Mouse (Mus musculus): Measurements from ENCODE around the gene Rasd2. TPM values are rescaled to one million over a fixed set of nuclear protein-coding genes. Genes with fewer than 3 reads are reported as not detected.

The Rasd2 gene
- polyA plus RNA-seq, 1 experiment from 2014 or later, result 1.5 TPM

GRCm38 (mm10) chr8:75233915-75234554, 20.3 kb downstream of the Rasd2 start:
- Histone ChIP-seq H3K4me1 (replicated peaks) (no peaks in the 10 kb centered on the region), H3K36me3 (no peaks in the 10 kb centered on the region), H3K4me3 (replicated peaks) (no peak overlapping the region), H3K27ac (no peak overlapping the region), H3K9ac (no peak overlapping the region), H3K4me2 (replicated peaks) (no peak overlapping the region), H3K9me3 (no peaks in the 10 kb centered on the region), H3K27me3 (replicated peaks) (no peaks in the 10 kb centered on the region)
- 64% methylated on average over 4 of the region's 4 CpGs for WGBS
- ATAC-seq, result no peak

- no peak for ATAC-seq
- Histone ChIP-seq H3K27me3 (replicated peaks) (no peaks in the 10 kb centered on the region), H3K9me3 (peaks cover 4% of the 10 kb centered on the region; the same call in 1 of the 2 replicates), H3K4me3 (replicated peaks) (no peak overlapping the region), H3K27ac (no peak overlapping the region), H3K4me1 (replicated peaks) (no peaks in the 10 kb centered on the region), H3K9ac (no peak overlapping the region), H3K36me3 (no peaks in the 10 kb centered on the region), H3K4me2 (replicated peaks) (no peak overlapping the region)
- WGBS, result 91% methylated on average over 15 of the region's 15 CpGs
These were observed 33.6 kb downstream of the Rasd2 start for GRCm38 (mm10) chr8:75247331-75247730.

GRCm38 (mm10) chr8:75249186-75249585, 35.4 kb downstream of the Rasd2 start:
- no peak for ATAC-seq
- Histone ChIP-seq H3K27ac (no peak overlapping the region), H3K36me3 (no peaks in the 10 kb centered on the region), H3K9ac (no peak overlapping the region), H3K4me3 (replicated peaks) (no peak overlapping the region), H3K27me3 (replicated peaks) (no peaks in the 10 kb centered on the region), H3K4me2 (replicated peaks) (no peak overlapping the region), H3K9me3 (peaks cover 4% of the 10 kb centered on the region; the same call in 1 of the 2 replicates), H3K4me1 (replicated peaks) (no peaks in the 10 kb centered on the region)
- 90% methylated on average over 4 of the region's 4 CpGs for WGBS

GRCm38 (mm10) chr8:75254027-75254426, 40.3 kb downstream of the Rasd2 start:
- Histone ChIP-seq H3K4me1 (replicated peaks) (no peaks in the 10 kb centered on the region), H3K27me3 (replicated peaks) (no peaks in the 10 kb centered on the region), H3K36me3 (no peaks in the 10 kb centered on the region), H3K27ac (no peak overlapping the region), H3K9ac (no peak overlapping the region), H3K4me3 (replicated peaks) (no peak overlapping the region), H3K9me3 (no peaks in the 10 kb centered on the region), H3K4me2 (replicated peaks) (no peak overlapping the region)
- ATAC-seq, result no peak
- 75% methylated on average over 3 of the region's 3 CpGs for WGBS

GRCm38 (mm10) chr8:75255635-75256034, 41.9 kb downstream of the Rasd2 start:
- Histone ChIP-seq H3K36me3 (no peaks in the 10 kb centered on the region), H3K27me3 (replicated peaks) (no peaks in the 10 kb centered on the region), H3K9me3 (no peaks in the 10 kb centered on the region), H3K4me1 (replicated peaks) (no peaks in the 10 kb centered on the region), H3K4me3 (replicated peaks) (no peak overlapping the region), H3K27ac (no peak overlapping the region), H3K4me2 (replicated peaks) (no peak overlapping the region), H3K9ac (no peak overlapping the region)
- no peak for ATAC-seq
- 91% methylated on average over 3 of the region's 3 CpGs for WGBS

- Histone ChIP-seq H3K9ac (no peak overlapping the region), H3K27ac (no peak overlapping the region), H3K4me1 (replicated peaks) (no peaks in the 10 kb centered on the region), H3K4me2 (replicated peaks) (no peak overlapping the region), H3K27me3 (replicated peaks) (no peaks in the 10 kb centered on the region), H3K9me3 (no peaks in the 10 kb centered on the region), H3K4me3 (replicated peaks) (no peak overlapping the region), H3K36me3 (no peaks in the 10 kb centered on the region)
- WGBS, result 39% methylated on average over 4 of the region's 4 CpGs
- ATAC-seq, result no peak
These were observed 58.4 kb downstream of the Rasd2 start for GRCm38 (mm10) chr8:75272166-75272565.

Other genes starting within 250 kb of the Rasd2 start
- gene Hmgxb4, start 220.6 kb upstream of the Rasd2 start, polyA plus RNA-seq (2015; fragmentation: Nextera tagmentation; extraction: Ambion mirVana), result 28.9 and 29.7 TPM in 2 replicates
- 32.6 and 33.5 TPM in 2 replicates for gene Tom1, start 180.2 kb upstream of the Rasd2 start, polyA plus RNA-seq (2015; fragmentation: Nextera tagmentation; extraction: Ambion mirVana)
- 17.8 and 18.6 TPM in 2 replicates for gene Hmox1, start 120.3 kb upstream of the Rasd2 start, polyA plus RNA-seq (2015; fragmentation: Nextera tagmentation; extraction: Ambion mirVana)
- 128 and 132 TPM in 2 replicates for gene Mcm5, start 104.4 kb upstream of the Rasd2 start, polyA plus RNA-seq (2015; fragmentation: Nextera tagmentation; extraction: Ambion mirVana)
- gene Gm10358, start 192.6 kb downstream of the Rasd2 start, polyA plus RNA-seq (2015; fragmentation: Nextera tagmentation; extraction: Ambion mirVana), result 0.15 and 0.21 TPM in 2 replicates
- gene Iqcm, start 234.8 kb downstream of the Rasd2 start, polyA plus RNA-seq (2015; fragmentation: Nextera tagmentation; extraction: Ambion mirVana), result not detected in 2 replicates